Mouse (Mus musculus) T-helper 1 cell (primary cell): ENCODE measurements at regions not wholly inside any gene's neighbourhood (a gene's known extent, or its start where the extent isn't known, plus 50 kb on each side); places are given as distances from the start of the nearest gene placed in this dataset.

Experiments used
- in situ Hi-C: fragments of 300-600 bp; cut with MboI, MseI; formaldehyde crosslinking; loops from one replicate; pipeline ENCODE4 v1.15.1; 2025; ENCODE audit warnings: high pct_unique_total_duplicates

DNA sequence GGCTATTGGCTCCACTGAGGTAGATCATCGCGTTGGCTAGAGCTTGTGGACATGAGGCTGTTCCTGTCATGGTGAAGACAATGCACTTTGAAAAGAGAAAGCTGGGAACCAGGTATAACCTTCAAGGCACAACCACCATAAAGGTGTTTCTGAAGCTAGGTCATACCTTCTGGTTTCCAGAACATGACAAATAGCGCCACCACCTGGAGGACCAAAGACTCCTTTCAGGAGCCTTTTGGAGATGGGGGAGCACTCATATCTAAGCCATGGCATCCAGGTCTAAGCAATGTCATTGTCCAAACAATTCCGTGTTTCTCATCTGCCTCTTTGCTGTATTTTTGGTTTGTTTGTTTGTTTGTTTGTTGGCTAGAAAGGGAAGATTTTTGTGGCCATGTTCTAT lies 113.7 kb upstream of the Lsm14a start:
- in situ Hi-C loops: no loop called here

DNA sequence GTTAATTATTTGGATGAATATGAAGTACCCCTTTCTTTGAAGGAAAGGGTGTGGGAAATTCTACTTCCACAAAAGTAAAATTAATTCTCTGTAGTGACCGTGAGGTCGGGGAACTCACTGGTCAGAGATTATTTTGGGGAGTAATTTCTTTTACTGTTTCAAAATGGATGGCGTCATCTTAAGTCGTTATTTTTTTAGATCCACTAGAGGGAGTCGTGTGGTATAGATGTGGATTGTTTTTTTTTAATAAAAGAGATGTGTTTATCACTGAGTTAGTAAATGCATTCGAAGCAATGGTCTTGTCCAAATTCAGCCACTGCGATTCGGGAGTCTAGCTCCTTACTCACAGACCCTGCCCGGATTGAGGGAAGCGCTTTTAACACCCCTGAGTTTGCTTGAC lies 100.8 kb upstream of the Lsm14a start:
- in situ Hi-C loops: no loop called here

DNA sequence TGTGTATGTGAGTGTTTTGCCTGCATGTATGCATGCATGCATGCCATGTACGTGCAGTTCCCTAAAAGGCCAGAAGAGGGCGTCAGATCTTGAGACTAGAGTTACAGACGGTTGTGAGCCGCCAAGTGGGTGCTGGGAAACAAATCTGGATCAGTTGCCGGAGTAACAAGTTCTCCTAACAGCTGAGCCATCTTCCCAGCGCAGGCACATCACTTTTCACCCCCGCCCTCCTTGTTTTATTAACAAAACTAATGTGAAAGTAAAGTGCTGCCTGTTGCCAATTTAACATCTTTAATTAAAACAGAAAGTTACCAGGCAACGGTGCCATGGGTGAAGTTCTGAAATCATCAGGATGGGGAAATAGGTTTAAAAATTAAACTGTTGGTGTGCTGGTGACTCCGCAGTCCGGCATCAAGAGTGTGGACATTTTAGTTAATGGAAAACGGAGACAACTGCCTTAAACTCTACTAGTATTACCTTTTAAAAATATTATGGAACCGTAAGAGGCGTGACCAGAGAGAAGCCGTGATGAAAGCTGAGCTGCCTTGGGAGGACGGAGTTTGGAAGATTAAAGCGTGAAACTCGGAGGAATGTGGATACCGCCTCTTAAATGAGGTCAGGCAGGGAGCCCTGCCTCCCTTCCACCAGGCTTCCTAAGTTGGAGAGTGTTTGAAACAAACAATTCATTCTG lies 91.9 kb upstream of the Lsm14a start:
- in situ Hi-C loops: no loop called here

DNA sequence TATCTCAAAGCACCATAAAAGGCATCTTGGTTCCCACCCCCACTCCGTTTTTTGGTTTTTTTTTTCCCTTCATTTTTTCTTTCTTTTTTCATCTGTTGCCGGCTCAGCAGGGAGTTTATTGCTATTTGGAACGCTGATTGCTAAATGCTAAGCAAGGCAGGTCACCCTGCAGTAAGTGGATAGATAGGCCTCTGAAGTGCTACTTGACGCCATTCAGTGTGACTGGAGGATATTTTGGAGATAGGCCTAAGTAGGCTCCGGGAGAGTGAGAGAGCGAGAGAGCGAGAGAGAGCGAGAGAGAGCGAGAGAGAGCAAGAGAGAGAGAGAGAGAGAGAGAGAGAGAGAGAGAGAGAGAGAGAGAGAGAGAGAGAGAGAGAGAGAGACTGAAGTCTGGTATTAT lies 90.3 kb upstream of the Lsm14a start:
- in situ Hi-C loops: no loop called here

DNA sequence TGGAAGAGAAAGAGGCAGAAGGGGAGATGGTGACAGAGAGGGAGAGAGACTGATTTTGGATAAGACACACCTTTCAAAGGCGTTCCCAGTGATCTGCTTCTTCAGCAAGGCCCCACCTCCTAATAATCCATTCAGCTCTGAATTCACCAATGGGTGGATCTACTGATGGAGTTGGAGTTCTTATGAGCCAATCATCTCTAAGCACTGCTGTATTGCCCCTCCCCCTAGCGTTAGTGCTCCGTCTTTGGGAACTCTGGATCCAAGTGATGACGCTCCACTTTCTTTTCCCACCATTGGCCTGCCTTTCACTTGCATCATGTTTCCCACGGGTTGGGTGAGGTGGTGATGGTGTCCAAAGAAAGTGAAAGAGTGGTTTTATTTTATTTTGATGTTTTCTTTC lies 87.7 kb upstream of the Lsm14a start:
- in situ Hi-C loops: no loop called here

DNA sequence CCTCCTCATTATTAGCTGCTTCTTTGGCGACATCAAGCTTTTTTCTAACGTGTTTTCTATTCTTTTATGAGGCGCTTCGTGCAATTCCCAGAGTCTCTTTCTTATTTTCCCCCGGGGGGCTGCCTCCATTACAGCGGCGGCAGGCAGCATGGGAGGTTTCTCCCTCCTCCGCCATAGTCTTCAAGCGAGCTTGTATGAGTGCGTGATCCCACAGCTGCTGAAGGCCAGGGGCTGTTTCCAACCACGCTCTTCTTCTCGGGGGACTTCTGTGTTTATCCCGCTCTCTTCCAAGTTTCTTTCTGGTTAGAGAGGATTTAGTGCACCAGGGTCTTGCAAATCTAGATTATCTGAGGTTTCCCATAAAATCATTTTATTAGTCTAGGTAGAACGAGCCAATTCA lies 77.9 kb upstream of the Lsm14a start:
- in situ Hi-C loops: loop anchor here (5.0 kb wide), 1 partner anchor 1406 kb away; no protein-coding TSS in a partner anchor

DNA sequence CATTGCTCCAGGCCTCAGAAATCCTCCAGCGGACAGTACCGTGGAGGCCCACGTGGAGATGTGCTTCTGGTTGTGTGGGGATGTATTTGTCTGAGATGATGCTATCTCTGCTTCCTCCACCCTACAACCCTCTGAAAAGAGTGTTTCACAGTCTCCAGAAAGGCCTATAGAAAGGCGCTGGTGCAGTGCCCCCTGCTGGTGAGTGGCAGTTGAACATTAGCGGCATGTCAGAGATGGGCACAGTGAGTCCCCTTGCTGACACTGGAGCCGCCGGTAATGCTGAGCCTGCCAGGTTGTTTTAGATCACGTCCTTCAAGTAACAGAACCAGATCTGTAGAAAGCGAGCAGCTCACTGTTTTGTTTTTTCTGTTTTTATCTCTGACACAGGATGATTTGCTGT lies 69.0 kb upstream of the Lsm14a start:
- in situ Hi-C loops: no loop called here

DNA sequence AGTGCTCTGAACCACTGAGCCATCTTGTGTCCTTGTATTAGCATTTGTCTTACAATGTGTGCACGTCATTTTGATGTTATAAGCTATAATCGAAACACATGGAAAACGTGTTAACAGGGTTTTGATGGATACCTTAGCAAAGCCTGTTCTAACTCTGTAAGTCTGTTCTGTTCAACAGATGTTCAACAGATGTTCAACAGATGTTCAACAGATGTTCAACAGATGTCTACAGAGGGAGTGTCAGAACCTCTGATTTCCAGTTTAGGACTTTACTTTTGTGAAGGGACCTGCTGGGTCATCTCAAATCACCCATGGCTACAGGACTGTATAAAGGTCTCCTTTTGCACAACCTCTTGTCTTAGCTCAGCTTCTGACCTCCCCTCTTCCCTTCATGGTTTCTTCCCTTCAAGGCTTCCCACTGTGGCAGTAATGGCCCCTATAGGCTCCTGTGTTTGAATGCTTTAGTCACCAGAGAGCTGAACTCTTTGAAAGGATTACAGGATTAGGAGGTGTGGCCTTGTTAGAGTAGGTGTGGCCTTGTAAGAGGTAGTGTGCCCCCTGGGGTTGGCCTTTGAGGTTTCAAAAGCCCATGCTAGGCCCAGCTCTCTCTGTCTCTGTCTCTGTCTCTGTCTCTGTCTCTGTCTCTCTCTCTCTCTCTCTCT lies 66.8 kb upstream of the Lsm14a start:
- in situ Hi-C loops: no loop called here

DNA sequence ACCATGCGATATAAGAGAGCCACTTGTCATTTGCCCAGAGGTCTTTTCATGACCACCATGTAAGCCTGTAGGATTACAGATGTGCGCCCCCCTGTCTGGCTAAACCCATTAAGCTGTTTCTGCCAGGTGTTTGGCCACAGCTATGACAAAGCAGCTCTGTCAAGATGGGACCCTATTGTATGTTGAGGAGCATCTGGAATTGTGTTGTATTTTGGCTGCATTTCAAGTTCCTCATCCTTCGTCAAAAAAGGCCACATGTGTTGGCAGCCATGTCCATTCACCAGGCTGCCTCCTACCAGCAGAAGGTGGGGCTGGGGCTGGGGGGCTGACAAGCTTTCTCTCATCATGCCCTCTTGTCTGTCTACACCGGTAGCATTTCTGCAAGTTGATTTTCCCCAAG lies 65.7 kb upstream of the Lsm14a start:
- in situ Hi-C loops: no loop called here

DNA sequence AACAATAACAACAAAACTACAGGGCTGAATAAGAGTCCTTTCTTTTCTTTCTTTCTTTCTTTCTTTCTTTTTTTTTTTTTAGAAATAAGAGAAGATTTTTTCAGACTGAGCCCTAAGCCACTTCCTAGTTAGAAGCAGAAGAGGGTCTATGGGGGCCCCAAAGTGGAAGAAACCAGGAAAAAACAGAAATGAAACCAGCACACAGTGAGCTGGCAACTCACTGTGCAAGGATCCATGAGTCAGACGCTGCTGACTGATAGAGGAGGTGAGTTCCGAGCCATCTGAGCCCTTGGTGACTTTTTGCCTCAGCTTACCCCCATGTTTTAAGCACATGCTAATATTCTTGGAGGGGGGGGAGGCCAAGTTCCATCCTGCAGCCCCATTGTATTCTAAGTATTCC lies 55.2 kb upstream of the Lsm14a start:
- in situ Hi-C loops: no loop called here

DNA sequence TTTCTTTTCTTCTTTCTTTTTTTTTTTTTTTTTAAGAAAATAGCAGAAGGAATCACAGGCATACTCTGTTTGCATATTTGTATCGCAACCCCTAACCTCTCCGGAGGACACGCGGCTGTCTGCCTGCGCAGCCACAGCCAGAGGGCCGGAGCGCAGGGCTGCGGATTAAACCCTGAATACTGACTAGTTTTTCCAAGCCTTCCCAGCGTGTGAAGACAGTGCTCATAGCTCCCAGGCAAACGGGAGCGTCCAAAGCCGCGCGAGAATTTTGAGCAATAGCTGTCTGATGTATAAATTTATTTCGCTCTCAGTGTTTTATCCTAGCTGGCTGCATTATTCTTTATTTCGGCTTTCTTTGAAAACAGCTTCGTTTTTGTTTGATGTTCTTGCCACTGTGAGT lies 51.1 kb upstream of the Lsm14a start:
- in situ Hi-C loops: no loop called here
